Mouse (Mus musculus): ENCODE measurements around the gene Spo11. TPM values are rescaled to one million over a fixed set of nuclear protein-coding genes. Genes with fewer than 3 reads are reported as not detected.

Gene Spo11
- polyA plus RNA-seq, 1 experiment from 2014 or later, result 0.07 TPM

DNA sequence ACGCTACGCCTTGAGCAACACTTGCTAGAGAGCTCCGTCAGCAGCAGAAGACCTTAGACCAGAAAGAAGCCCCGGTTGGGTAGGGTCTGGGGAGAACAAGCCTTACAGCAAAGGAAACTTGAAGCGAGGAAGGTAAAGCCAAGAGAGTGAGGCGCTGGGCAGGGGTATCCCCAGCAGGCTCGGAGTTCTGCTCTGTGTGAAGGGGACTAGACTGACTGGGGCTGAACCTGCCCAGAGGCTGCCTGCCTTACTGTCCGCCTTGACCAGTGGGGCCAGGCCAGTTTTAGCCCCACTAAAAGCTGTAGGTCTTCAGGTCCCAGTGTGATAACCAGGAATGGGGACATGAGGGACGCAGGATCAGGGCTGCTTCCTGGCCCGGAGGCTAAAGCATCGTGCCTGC is 42.9 kb downstream of the Spo11 start, which contains the start of gene Rbm38:
Gene Rbm38 (plus strand): TSS at position 69 of the 400 bp plus-strand sequence.
- H3K4me3 ChIP-seq (ENCODE audit: low read depth, low read length), result peak within 1 kb of the TSS; percentile 93
- H3K4me1 ChIP-seq (ENCODE audit: insufficient read depth), result peaks cover 66% of the 10 kb centered on the region
- no peak for ATAC-seq
- no peak for DNase-seq
- H3K4me2 ChIP-seq (ENCODE audit: low read depth, low read length), result peak within 1 kb of the TSS; percentile 92
- H3K27ac ChIP-seq (ENCODE audit: low read depth), result 0 out of 2 replicates have a peak within 1 kb of the TSS, but pooled peaks have one; percentile 0
- no peaks in the 10 kb centered on the region for H3K9me3 ChIP-seq (ENCODE audit: low read length)
- H3K36me3 ChIP-seq (replicated peaks; ENCODE audit: insufficient read depth, low read length), result peaks cover 36% of the 10 kb centered on the region
- TF ChIP-seq CTCF (IDR thresholded peaks at IDR 0.05; ENCODE audit: low read depth), result no peak
- TF ChIP-seq EP300 (IDR thresholded peaks at IDR 0.05; ENCODE audit: low read depth), result no peak
- H3K27me3 ChIP-seq (ENCODE audit: insufficient read depth, low read length), result no peaks in the 10 kb centered on the region
- 47% methylated on average over 11 of the region's 11 CpGs for WGBS (ENCODE audit: insufficient replicate concordance)
- H3K9ac ChIP-seq (replicated peaks), result peak within 1 kb of the TSS; percentile 56

DNA sequence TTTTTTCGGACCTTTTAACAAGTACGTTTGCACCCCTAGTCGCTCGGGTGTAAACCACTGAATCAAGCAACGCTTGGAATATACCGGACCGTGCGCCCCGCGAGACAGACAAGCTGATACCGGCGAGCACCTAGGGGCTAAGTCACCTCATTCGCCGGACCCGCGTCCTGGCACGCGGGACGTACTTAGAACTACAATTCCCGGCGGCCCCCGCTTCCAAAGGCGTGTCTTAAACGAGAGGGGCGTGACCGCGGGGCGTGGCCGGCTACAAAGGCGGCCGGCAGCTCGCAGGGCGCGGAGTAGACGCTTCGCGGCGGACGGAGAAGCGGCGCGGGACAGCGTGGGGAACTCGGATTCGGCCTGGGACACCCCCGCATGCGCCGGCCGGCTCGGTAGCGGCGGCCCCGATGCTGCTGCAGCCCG is 44.1 kb downstream of the Spo11 start:
- peaks cover 42% of the 10 kb centered on the region for H3K36me3 ChIP-seq (replicated peaks; ENCODE audit: insufficient read depth, low read length)
- H3K4me2 ChIP-seq (ENCODE audit: low read depth, low read length), result peak overlapping the region; percentile 85
- peak overlapping the region; percentile 86 for H3K9ac ChIP-seq (replicated peaks)
- WGBS (ENCODE audit: insufficient replicate concordance), result under 1% methylated on average over 50 of the region's 54 CpGs
- peaks cover 78% of the 10 kb centered on the region for H3K4me1 ChIP-seq (ENCODE audit: insufficient read depth)
- ATAC-seq (peak; percentile 74), DNase-seq (peak; percentile 95)
- H3K27ac ChIP-seq (ENCODE audit: low read depth), result peak overlapping the region; percentile 77
- H3K27me3 ChIP-seq (ENCODE audit: insufficient read depth, low read length), result no peaks in the 10 kb centered on the region
- TF ChIP-seq CTCF (IDR thresholded peaks at IDR 0.05; ENCODE audit: low read depth) (no peak), EP300 (IDR thresholded peaks at IDR 0.05; ENCODE audit: low read depth) (no peak; the same call in 1 of the 2 replicates)
- no peaks in the 10 kb centered on the region for H3K9me3 ChIP-seq (ENCODE audit: low read length)
- peak overlapping the region; percentile 93 for H3K4me3 ChIP-seq (ENCODE audit: low read depth, low read length)

DNA sequence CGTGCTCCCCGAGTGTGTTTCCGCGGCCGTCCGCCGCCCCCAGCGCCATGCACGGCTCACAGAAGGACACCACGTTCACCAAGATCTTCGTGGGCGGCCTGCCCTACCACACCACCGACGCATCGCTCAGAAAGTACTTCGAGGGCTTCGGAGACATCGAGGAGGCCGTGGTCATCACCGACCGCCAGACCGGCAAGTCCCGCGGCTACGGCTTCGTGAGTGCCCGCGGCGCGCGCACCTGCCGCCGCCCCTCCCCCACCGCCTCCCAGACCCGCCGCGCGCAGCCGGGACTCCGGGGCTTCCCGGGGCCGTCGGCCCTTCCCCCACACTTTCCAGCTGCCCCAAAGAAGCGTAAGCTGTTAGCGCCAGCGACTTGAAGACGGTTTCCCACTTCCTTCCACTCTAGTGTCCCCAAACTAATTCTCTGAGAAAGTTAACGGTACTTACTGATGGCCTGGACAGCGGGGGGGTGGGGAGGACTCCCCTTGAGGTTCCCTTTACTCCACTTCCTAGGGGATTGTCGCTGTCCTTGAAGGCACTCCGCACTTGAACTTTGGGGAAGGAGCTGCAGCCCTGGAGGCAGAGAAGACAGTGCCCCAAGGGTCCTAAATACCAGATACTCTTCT is 44.7 kb downstream of the Spo11 start:
- H3K4me1 ChIP-seq (ENCODE audit: insufficient read depth), result peaks cover 83% of the 10 kb centered on the region
- ATAC-seq (peak; percentile 48), DNase-seq (peak; percentile 79)
- TF ChIP-seq CTCF (IDR thresholded peaks at IDR 0.05; ENCODE audit: low read depth), result no peak
- no peak for TF ChIP-seq EP300 (IDR thresholded peaks at IDR 0.05; ENCODE audit: low read depth)
- peak overlapping the region; percentile 86 for H3K9ac ChIP-seq (replicated peaks)
- H3K4me3 ChIP-seq (ENCODE audit: low read depth, low read length), result peak overlapping the region; percentile 93
- H3K27ac ChIP-seq (ENCODE audit: low read depth), result peak overlapping the region; percentile 77
- H3K9me3 ChIP-seq (ENCODE audit: low read length), result no peaks in the 10 kb centered on the region
- peaks cover 47% of the 10 kb centered on the region for H3K36me3 ChIP-seq (replicated peaks; ENCODE audit: insufficient read depth, low read length)
- under 1% methylated on average over 48 of the region's 51 CpGs for WGBS (ENCODE audit: insufficient replicate concordance)
- H3K4me2 ChIP-seq (ENCODE audit: low read depth, low read length), result peak overlapping the region; percentile 85
- no peaks in the 10 kb centered on the region for H3K27me3 ChIP-seq (ENCODE audit: insufficient read depth, low read length)

DNA sequence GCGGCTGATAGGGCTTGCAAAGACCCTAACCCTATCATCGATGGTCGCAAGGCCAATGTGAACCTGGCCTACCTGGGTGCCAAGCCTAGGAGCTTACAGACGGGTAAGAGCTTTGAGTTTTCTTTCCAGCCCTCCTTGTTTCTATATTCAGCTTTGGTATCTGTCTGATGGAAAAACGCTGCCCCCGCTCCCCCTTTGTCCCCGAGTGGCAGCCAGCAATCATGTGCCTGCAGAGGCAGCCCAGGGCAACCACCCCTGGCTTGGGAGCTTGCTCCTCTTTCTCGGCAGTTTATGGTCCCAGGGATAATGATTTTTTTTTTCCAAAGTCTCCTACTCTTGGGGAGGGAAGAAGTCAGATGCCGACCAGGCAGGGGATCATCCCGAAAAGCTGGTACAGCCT is 45.3 kb downstream of the Spo11 start:
- H3K36me3 ChIP-seq (replicated peaks; ENCODE audit: insufficient read depth, low read length), result peaks cover 54% of the 10 kb centered on the region
- peak overlapping the region; percentile 85 for H3K4me2 ChIP-seq (ENCODE audit: low read depth, low read length)
- TF ChIP-seq CTCF (IDR thresholded peaks at IDR 0.05; ENCODE audit: low read depth) (no peak), EP300 (IDR thresholded peaks at IDR 0.05; ENCODE audit: low read depth) (no peak)
- H3K27me3 ChIP-seq (ENCODE audit: insufficient read depth, low read length), result no peaks in the 10 kb centered on the region
- peak overlapping the region; percentile 86 for H3K9ac ChIP-seq (replicated peaks)
- H3K4me3 ChIP-seq (ENCODE audit: low read depth, low read length), result peak overlapping the region; percentile 93
- peak overlapping the region; percentile 77 for H3K27ac ChIP-seq (ENCODE audit: low read depth)
- 16% methylated on average over 10 of the region's 10 CpGs for WGBS (ENCODE audit: insufficient replicate concordance)
- peak; percentile 22 for DNase-seq
- no peak for ATAC-seq
- peaks cover 83% of the 10 kb centered on the region for H3K4me1 ChIP-seq (ENCODE audit: insufficient read depth)
- H3K9me3 ChIP-seq (ENCODE audit: low read length), result no peaks in the 10 kb centered on the region

DNA sequence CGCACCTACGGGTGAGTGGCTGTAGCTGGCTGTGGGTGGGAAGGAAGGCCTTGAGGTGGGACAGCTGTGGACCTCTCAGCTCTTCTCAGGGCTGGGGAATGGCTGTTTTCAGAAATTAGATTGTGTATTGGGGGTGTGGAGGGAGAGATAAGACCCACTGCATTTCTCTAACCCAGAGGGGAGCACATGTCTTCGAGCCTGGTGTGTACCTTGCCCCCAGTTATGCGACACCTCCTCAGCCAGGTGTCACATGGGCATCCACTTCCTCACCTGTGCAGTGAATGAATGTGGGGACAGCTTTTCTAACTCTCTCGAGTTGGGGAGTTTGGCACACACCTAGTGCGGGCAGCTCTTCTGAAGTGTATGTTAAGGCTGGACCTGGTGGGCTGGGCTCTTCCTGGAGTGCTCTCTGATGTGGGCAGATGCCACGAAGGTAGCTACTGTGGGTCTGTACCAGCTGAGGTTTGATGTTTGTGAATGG is 45.9 kb downstream of the Spo11 start:
- peak overlapping the region; percentile 85 for H3K4me2 ChIP-seq (ENCODE audit: low read depth, low read length)
- peaks cover 60% of the 10 kb centered on the region for H3K36me3 ChIP-seq (replicated peaks; ENCODE audit: insufficient read depth, low read length)
- H3K27me3 ChIP-seq (ENCODE audit: insufficient read depth, low read length), result no peaks in the 10 kb centered on the region
- peak overlapping the region; percentile 77 for H3K27ac ChIP-seq (ENCODE audit: low read depth)
- DNase-seq (peak; percentile 23), ATAC-seq (0 out of 2 replicates have a peak, but pooled peaks have one; percentile 1)
- TF ChIP-seq EP300 (IDR thresholded peaks at IDR 0.05; ENCODE audit: low read depth), result no peak
- TF ChIP-seq CTCF (IDR thresholded peaks at IDR 0.05; ENCODE audit: low read depth), result no peak
- peak overlapping the region; percentile 86 for H3K9ac ChIP-seq (replicated peaks)
- no peaks in the 10 kb centered on the region for H3K9me3 ChIP-seq (ENCODE audit: low read length)
- H3K4me3 ChIP-seq (ENCODE audit: low read depth, low read length), result peak overlapping the region; percentile 93
- 28% methylated on average over 7 of the region's 7 CpGs for WGBS (ENCODE audit: insufficient replicate concordance)
- H3K4me1 ChIP-seq (ENCODE audit: insufficient read depth), result peaks cover 83% of the 10 kb centered on the region

DNA sequence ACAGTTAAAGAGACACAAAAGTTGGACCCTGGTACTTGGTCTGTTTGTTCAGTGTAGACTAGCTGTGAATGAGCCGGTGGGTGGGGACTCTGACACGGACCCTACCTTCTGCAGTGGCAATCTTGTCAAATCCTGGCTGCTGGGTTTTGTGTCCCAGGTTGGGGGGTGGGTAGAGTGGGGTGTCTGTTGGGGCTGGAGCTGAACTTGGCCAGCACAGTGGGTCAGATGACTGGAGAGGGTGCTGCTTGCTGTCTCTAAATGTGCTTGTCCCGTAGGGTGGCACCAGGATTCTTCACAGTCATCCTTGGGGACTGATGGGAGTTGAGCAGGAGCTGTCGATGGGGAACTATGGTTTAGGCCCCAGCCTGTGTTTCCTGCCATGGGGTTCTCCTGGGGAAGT is 46.5 kb downstream of the Spo11 start:
- Histone ChIP-seq H3K9ac (replicated peaks) (peak overlapping the region; percentile 86), H3K36me3 (replicated peaks; ENCODE audit: insufficient read depth, low read length) (peaks cover 65% of the 10 kb centered on the region), H3K27me3 (ENCODE audit: insufficient read depth, low read length) (no peaks in the 10 kb centered on the region), H3K4me3 (ENCODE audit: low read depth, low read length) (peak overlapping the region; percentile 93), H3K4me2 (ENCODE audit: low read depth, low read length) (peak overlapping the region; percentile 85), H3K4me1 (ENCODE audit: insufficient read depth) (peaks cover 83% of the 10 kb centered on the region), H3K27ac (ENCODE audit: low read depth) (peak overlapping the region; percentile 77), H3K9me3 (ENCODE audit: low read length) (no peaks in the 10 kb centered on the region)
- ATAC-seq (no peak), DNase-seq (peak; percentile 21)
- WGBS (ENCODE audit: insufficient replicate concordance), result 33% methylated on average over 4 of the region's 4 CpGs
- TF ChIP-seq CTCF (IDR thresholded peaks at IDR 0.05; ENCODE audit: low read depth) (no peak), EP300 (IDR thresholded peaks at IDR 0.05; ENCODE audit: low read depth) (no peak)
